Mouse (Mus musculus) heart, postnatal 10 days (tissue): ENCODE data around the gene Grin2d. TPM values are rescaled to one million over a fixed set of nuclear protein-coding genes. Genes with fewer than 3 reads are reported as not detected.

Source experiments
- DNase-seq, 2 experiments: peaks; one replicate each; pipeline ENCODE4 v3.0.0; 2021
- intact Hi-C: fragments of 180-260 bp; cut with DNase I; formaldehyde crosslinking; loops from one replicate; pipeline ENCODE4 v1.15.1; 2025
- total RNA-seq, 2 experiments: library from RNA; stranded (reverse); gene quantifications; 2 replicates each; pipeline ENCODE4 v1.2.3; 2021

The Grin2d gene
- total RNA-seq, 2 experiments from 2014 or later, result 0.55 to 0.77 TPM

DNA sequence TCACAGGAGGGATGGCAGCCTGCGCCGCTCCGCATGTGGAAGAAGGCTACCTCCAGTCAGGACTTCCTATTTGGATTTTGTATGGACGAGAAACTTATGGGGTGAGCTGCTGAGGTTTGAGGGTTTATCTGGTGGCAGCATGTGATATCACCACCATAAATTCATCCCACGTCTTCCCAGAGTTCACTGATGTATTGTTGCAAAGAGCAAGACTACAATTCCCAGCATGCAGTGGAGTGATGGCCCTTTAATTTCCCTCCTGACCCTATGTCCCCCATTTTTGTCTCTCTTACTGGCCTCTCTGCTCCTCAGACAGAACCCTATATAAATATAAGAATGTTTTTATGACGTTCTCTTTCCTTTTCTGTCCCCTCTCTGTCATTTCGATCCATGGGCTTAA is 15.4 kb downstream of the Grin2d start:
- intact Hi-C loops, result no loop called here
- DNase-seq, result no peak

DNA sequence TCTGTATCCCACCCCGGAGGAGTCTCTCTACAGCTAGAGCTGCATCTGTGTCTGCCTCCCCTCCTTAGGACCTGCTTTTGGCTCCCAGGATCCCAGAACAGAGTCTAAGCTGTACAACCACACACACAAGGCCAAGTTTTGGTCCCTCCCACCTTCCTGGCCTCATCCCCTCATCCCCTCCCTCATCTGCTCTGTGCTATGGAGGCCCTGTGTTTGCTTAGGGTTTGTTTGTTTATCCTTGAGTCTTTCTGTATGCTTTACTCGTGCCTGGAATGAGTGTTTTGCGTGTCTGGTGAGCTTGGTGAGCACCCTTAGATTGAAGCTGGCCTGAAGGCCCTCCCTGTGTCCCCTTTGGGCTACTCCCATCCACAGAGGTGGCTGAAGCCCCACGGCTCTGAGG is 19.2 kb downstream of the Grin2d start:
- no peak for DNase-seq
- intact Hi-C loops, result no loop called here

GRCm38 (mm10) chr7:45856950-45857901 is 21.0 kb downstream of the Grin2d start:
- no peak for DNase-seq
- intact Hi-C loops, result no loop called here

- intact Hi-C loops, result no loop called here
- no peak for DNase-seq
Observed at GRCm38 (mm10) chr7:45853089-45853488, 25.1 kb downstream of the Grin2d start.

- intact Hi-C loops, result no loop called here
- no peak for DNase-seq
Observed at GRCm38 (mm10) chr7:45850661-45851060, 27.5 kb downstream of the Grin2d start.

GRCm38 (mm10) chr7:45848447-45849027 is 29.6 kb downstream of the Grin2d start:
- DNase-seq, result no peak
- intact Hi-C loops, result no loop called here

- DNase-seq, result no peak
- intact Hi-C loops, result no loop called here
Observed at GRCm38 (mm10) chr7:45842950-45843744, 35.0 kb downstream of the Grin2d start.

DNA sequence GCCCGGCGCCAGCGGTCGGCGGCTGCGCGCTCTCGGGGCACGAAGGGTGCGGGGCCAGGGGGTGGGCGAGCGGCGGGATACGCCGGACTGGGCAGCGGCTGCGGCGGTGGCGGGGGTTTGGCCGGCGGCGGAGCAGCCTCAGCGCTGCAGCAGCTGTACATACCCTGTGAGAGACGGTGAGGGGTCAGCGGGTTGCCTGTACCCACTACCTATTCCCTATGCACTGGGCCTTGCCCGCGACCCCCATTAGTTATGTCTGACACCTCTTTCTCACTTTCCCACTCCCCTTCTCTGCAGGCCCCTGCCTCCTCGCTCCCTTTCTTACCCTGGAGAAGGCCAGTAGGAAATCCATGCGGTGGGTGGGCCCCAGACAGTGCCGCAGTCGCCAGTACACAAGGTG is 44.3 kb downstream of the Grin2d start:
- DNase-seq, result no peak
- intact Hi-C loops, result no loop called here

DNA sequence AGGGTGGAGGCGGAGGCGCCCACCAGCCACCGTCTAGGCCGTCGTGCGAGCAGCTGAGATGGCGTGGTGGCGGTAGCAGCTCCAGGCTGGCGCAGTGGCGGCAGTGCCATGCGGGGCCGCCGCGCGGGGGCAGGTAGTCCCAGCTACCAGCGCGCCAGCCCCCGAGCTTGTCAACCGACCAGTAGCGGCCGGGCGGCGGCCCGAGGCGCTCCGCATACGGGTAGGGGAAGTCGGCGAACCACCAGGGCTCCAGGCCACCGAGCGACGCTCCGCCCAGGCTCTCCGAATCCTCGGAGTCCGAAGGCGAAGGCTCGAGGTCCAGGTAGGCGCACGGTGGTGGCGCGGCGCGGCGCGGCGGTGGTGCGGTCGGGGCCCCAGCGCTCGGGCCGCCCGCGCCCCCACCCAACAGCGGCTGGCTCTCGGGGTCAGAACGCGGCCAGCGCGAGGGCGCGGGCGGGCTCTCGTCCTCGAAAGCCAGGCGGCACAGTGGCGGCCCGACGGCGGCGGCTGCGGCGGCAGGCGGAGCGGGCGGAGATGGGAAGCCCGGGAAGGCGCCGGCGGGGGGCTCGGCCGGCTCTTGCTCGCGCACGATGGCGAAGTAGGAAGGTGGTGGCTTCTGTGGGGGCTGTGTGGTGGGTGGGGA is 44.9 kb downstream of the Grin2d start:
- DNase-seq, result no peak
- intact Hi-C loops, result no loop called here

GRCm38 (mm10) chr7:45832428-45832827 is 45.8 kb downstream of the Grin2d start:
- intact Hi-C loops, result no loop called here

GRCm38 (mm10) chr7:45831128-45831525 is 47.1 kb downstream of the Grin2d start:
- intact Hi-C loops, result loop anchor here (2.0 kb wide), 1 partner anchor 34 kb away; no protein-coding TSS in a partner anchor
- DNase-seq, result no peak

More at GRCm38 (mm10) chr7:45832428-45832827, 45.8 kb downstream of the Grin2d start:
- no peak for DNase-seq

DNA sequence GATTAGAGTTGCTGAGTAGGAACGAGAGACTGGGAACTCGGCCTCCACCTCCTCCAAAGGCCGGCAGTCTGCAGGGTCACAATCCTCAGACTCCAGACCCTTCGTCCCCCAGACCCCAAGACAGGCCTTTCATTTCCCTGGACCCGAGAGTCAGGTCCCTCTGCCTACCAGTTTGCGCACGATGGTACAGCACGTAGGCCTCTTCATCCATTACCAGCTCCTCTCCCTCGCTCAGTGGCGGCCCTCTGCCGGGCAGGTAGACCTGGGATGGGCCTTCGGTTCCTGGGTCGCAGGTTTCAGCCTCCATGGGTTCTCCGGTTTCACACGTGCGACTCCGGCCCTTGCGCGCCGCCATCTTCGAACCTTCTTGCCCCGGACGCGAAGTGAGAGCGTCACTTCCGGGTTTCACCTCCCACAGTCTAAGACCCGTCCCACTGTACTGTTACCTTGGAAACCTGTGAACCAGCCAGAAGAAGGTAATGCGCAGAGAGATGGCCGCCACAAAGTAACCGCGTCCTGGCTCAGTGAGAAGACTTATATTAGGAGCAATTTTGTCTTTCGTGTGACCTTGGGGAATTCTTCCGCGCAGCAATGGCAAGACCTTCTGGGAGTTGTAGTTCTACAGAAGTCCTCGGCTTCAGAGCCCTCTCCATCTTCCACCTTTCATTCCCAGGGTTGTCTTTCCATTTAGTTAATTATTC is 47.6 kb downstream of the Grin2d start, which contains the start of gene Grwd1:
Gene Grwd1, minus strand, starts transcription at position 518 of the 701 bp plus-strand sequence.
- peak; percentile 90 to 93 for DNase-seq
- intact Hi-C loops, result loop anchor here (2.0 kb wide), 1 partner anchor 34 kb away; no protein-coding TSS in a partner anchor

- intact Hi-C loops, result no loop called here
- no peak for DNase-seq
Observed at GRCm38 (mm10) chr7:45826631-45827030, 51.5 kb downstream of the Grin2d start.

GRCm38 (mm10) chr7:45824598-45824997 is 53.6 kb downstream of the Grin2d start, which contains the start of gene Kcnj14:
TSS of gene Kcnj14 (minus strand) at chr7:45824782.
- no peak for DNase-seq
- intact Hi-C loops, result no loop called here

GRCm38 (mm10) chr7:45820913-45821312 is 57.3 kb downstream of the Grin2d start:
- intact Hi-C loops, result no loop called here
- no peak for DNase-seq

DNA sequence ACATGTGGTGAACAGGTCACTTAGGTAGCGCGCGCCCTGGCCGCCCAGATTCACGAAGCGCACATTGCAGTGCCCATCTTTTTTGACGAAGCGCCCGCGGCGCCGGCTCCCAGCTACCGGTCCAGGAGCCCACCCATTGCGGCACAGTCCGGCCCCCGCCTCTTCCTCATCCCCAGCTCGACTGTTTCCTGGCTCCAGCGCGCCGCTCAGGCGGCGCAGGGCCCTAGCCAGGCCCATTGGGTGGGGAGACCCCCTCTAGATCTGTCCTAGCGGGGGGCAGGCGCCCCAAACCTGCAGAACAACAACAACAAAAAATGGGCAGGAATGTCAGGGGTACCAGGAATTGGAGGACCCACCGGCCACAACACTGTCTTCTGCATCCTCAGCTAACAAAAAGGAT is 58.3 kb downstream of the Grin2d start:
- intact Hi-C loops, result no loop called here
- no peak for DNase-seq

- DNase-seq, result no peak
- intact Hi-C loops, result no loop called here
Observed at GRCm38 (mm10) chr7:45815984-45816351, 62.2 kb downstream of the Grin2d start.

GRCm38 (mm10) chr7:45815323-45815983 is 62.7 kb downstream of the Grin2d start:
- DNase-seq, result no peak
- intact Hi-C loops, result no loop called here

DNA sequence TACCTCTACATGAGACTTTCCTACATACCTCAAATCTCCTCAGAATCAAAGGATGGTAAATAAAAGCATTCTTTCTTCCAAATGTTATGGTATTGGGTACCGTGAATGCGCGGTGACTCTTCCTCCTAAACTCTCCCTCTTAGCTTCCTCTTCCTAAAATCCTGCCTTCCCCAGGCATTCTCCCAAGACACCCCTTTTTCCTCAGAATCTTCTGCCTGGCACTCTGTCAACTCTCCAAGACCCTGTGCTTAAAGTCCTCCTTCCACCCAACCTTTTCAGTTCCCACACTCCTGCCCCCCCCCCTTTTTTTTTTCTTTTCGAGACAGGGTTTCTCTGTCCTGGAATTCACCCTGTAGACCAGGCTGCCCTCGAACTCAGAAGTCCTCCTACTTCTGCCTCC is 63.3 kb downstream of the Grin2d start:
- DNase-seq, result no peak
- intact Hi-C loops, result no loop called here
